Mouse (Mus musculus): ENCODE measurements around the gene H2-T22. TPM values are rescaled to one million over a fixed set of nuclear protein-coding genes. Genes with fewer than 3 reads are reported as not detected.
A peak's percentile ranks its signal among the peaks of the same experiment; 100 is the strongest.
"Not testable (repeated sequence)": the region's sequence is repeated elsewhere in the genome, so short reads cannot be mapped to it uniquely, and the experiment has no call there.

The H2-T22 gene
- total and polyA plus RNA-seq, 3 experiments: 5.7 to 20.0 (median 12.0) TPM

DNA sequence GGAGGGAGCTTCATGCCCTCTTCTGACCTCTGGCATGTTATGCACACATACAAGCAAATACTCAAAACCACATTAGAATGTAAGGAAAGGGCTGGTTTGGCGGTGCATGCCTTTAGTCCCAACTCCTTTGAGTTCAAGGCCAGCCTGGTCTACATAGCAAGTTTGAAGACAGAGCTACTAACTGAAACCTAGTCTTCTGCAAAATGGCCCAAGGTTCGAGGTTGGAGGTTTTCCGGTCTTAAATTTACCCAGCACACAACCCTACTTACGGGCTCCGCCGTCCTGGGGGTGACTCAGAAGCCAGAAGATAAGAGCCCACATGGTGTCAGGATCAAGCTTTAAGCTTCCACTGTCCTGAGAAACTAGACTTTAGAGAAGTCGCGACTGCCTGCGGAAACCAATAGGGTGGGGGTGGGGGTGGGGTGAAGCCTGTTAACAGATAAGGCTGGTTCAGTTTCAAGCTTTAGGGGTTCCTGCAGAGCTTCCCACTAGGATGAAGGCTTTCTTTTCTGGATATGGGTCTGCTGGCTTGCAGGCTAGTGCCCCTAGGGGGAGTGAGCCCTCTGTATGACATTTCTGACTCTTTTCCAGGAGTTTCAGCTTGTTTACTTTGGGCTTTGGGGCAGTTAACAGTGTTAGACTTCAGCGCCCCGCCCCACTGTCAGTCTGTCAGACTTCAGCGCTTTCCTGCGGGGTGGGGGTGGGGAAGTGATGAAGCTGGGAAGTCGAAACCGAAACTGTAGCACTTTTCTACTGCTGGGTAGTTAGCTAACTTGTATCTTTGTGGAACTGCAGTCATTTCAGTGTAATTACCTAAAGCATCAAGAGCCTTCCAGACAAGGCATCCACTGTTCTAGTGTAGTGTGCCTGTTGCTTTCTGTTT, 22.1 kb downstream of the H2-T22 start, which contains the start of gene H2-T24:
Gene H2-T24, minus strand, starts transcription at position 370 of the 883 bp plus-strand sequence.
- no peaks in the 10 kb centered on the region for H3K27me3 ChIP-seq (ENCODE audit: insufficient read depth, low read length)
- peak within 1 kb of the TSS; percentile 56 for H3K4me3 ChIP-seq (ENCODE audit: low read depth, low read length)
- H3K9me3 ChIP-seq (replicated peaks): peaks cover 19% of the 10 kb centered on the region
- DNase-seq (ENCODE audit: low spot score): no peak
- peaks cover 85% of the 10 kb centered on the region for H3K36me3 ChIP-seq (replicated peaks)
- no peak for TF ChIP-seq TAL1 (conservative IDR thresholded peaks at IDR 0.05; ENCODE audit: low read depth, low read length)
- no peak for TF ChIP-seq CTCF (IDR thresholded peaks at IDR 0.05; ENCODE audit: low read depth, low read length)
- no peak for TF ChIP-seq GATA2 (IDR thresholded peaks at IDR 0.05; ENCODE audit: borderline replicate concordance, low read depth, low read length)
- TF ChIP-seq POLR2AphosphoS5 (IDR thresholded peaks at IDR 0.05; ENCODE audit: insufficient replicate concordance, low read depth, low read length): no peak
- no peak for TF ChIP-seq GATA1 (IDR thresholded peaks at IDR 0.05; ENCODE audit: borderline replicate concordance, low read length)
- ATAC-seq (ENCODE audit: extremely low read depth, insufficient number of reproducible peaks, low FRiP score, poor library complexity, severe bottlenecking): peak; percentile 52; the same call in 1 of the 2 replicates
- peaks cover 81% of the 10 kb centered on the region for H3K4me1 ChIP-seq (ENCODE audit: insufficient read depth, low read depth, low read length)

DNA sequence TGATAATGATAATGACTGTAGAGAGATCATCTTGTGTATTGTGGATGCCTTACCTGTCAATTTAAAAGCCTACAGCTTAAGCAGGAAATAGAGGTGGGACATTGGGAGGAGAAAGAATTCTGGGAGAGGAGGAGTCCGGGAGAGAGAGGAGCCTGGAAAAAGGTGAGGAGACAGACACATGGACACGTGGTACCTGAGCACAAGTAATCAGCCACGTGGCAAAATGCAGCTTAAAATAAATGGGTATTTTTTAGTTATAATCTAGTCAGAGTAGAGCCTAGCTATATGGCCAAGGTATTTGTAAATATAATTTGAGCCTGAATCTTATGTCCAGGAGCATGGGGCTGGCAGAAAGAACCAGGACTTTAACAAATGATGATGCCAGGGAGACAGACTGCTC, 23.0 kb downstream of the H2-T22 start:
- ATAC-seq (ENCODE audit: extremely low read depth, insufficient number of reproducible peaks, low FRiP score, poor library complexity, severe bottlenecking): no peak
- peaks cover 16% of the 10 kb centered on the region for H3K9me3 ChIP-seq (replicated peaks)
- no peaks in the 10 kb centered on the region for H3K27me3 ChIP-seq (ENCODE audit: insufficient read depth, low read length)
- TF ChIP-seq GATA1 (IDR thresholded peaks at IDR 0.05; ENCODE audit: borderline replicate concordance, low read length) (no peak), TAL1 (conservative IDR thresholded peaks at IDR 0.05; ENCODE audit: low read depth, low read length) (no peak), CTCF (IDR thresholded peaks at IDR 0.05; ENCODE audit: low read depth, low read length) (no peak), POLR2AphosphoS5 (IDR thresholded peaks at IDR 0.05; ENCODE audit: insufficient replicate concordance, low read depth, low read length) (no peak), GATA2 (IDR thresholded peaks at IDR 0.05; ENCODE audit: borderline replicate concordance, low read depth, low read length) (no peak)
- H3K36me3 ChIP-seq (replicated peaks): peaks cover 85% of the 10 kb centered on the region
- DNase-seq (ENCODE audit: low spot score): no peak
- H3K4me3 ChIP-seq (ENCODE audit: low read depth, low read length): peak overlapping the region; percentile 56; the same call in 1 of the 2 replicates
- peaks cover 83% of the 10 kb centered on the region for H3K4me1 ChIP-seq (ENCODE audit: insufficient read depth, low read depth, low read length)

DNA sequence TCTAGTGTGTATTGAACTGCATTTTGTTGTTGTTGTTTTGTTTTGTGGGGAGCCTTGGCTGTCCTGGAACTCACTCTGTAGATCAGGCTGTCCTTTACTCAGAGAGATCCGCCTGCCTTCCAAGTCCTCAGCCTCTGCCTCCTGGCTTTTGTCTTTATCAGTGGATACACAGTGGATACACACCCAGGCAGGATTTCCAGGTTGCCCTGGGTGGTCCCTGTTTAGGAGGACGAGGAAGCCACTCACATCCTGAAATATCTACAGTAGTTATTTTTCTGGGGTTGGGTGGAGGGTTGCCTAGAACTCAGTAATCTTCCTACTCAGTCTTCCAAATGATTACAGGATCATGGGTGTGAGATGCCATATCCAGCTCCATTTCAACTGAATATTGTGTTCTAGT, 23.6 kb downstream of the H2-T22 start:
- Histone ChIP-seq H3K36me3 (replicated peaks) (peaks cover 85% of the 10 kb centered on the region), H3K4me1 (ENCODE audit: insufficient read depth, low read depth, low read length) (peaks cover 83% of the 10 kb centered on the region), H3K9me3 (replicated peaks) (peaks cover 16% of the 10 kb centered on the region), H3K27me3 (ENCODE audit: insufficient read depth, low read length) (no peaks in the 10 kb centered on the region), H3K4me3 (ENCODE audit: low read depth, low read length) (no peak overlapping the region; the same call in 1 of the 2 replicates)
- DNase-seq (ENCODE audit: low spot score) (no peak), ATAC-seq (ENCODE audit: extremely low read depth, insufficient number of reproducible peaks, low FRiP score, poor library complexity, severe bottlenecking) (no peak)
- TF ChIP-seq GATA1 (IDR thresholded peaks at IDR 0.05; ENCODE audit: borderline replicate concordance, low read length): no peak
- no peak for TF ChIP-seq TAL1 (conservative IDR thresholded peaks at IDR 0.05; ENCODE audit: low read depth, low read length)
- TF ChIP-seq CTCF (IDR thresholded peaks at IDR 0.05; ENCODE audit: low read depth, low read length): no peak
- no peak for TF ChIP-seq POLR2AphosphoS5 (IDR thresholded peaks at IDR 0.05; ENCODE audit: insufficient replicate concordance, low read depth, low read length)
- no peak for TF ChIP-seq GATA2 (IDR thresholded peaks at IDR 0.05; ENCODE audit: borderline replicate concordance, low read depth, low read length)

DNA sequence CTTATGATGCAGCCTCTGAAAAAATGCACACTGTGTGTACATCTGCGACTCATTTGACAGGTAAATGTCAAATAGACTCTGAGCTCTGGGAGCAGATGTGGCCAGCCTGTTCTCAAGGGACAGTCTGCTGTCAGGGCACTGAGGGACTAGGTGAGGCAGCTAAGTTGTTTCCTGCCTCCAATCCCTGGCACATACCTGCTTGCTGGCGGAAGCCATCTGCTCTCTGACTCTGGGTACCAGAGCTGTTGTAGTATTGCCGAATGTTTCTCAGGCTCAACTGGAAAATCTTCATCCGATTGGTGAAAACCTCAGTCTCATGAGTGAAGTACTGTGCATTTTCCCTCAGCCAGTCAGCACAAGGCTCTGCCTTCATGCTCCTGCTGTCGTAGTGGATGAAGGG, 25.5 kb downstream of the H2-T22 start:
- no peak for ATAC-seq (ENCODE audit: extremely low read depth, insufficient number of reproducible peaks, low FRiP score, poor library complexity, severe bottlenecking)
- Histone ChIP-seq H3K4me1 (ENCODE audit: insufficient read depth, low read depth, low read length) (peaks cover 65% of the 10 kb centered on the region), H3K9me3 (replicated peaks) (peaks cover 14% of the 10 kb centered on the region), H3K4me3 (ENCODE audit: low read depth, low read length) (no peak overlapping the region), H3K27me3 (ENCODE audit: insufficient read depth, low read length) (no peaks in the 10 kb centered on the region), H3K36me3 (replicated peaks) (peaks cover 70% of the 10 kb centered on the region)
- TF ChIP-seq TAL1 (conservative IDR thresholded peaks at IDR 0.05; ENCODE audit: low read depth, low read length) (no peak), POLR2AphosphoS5 (IDR thresholded peaks at IDR 0.05; ENCODE audit: insufficient replicate concordance, low read depth, low read length) (no peak), GATA1 (IDR thresholded peaks at IDR 0.05; ENCODE audit: borderline replicate concordance, low read length) (no peak), CTCF (IDR thresholded peaks at IDR 0.05; ENCODE audit: low read depth, low read length) (no peak), GATA2 (IDR thresholded peaks at IDR 0.05; ENCODE audit: borderline replicate concordance, low read depth, low read length) (no peak)
- no peak for DNase-seq (ENCODE audit: low spot score)

DNA sequence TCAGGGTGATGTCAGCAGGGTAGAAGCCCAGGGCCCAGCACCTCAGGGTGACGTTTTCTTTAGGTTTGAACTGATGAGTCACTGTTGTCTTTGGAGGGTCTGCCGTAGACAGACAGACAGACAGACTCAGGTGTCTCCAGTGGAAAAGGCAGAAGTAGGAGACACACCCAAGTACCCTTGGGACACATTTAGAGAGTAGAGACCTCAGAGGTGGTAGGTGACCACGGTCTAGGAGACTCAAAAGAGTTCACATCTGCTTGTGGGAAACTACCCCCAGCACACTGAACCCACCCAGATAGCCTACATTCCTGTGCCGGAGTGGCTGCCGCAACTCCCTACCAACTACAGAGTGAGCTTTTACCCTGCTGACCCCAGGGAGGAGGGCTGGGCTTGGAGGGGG, 27.6 kb downstream of the H2-T22 start:
- TF ChIP-seq POLR2AphosphoS5 (IDR thresholded peaks at IDR 0.05; ENCODE audit: insufficient replicate concordance, low read depth, low read length): no peak
- TF ChIP-seq TAL1 (conservative IDR thresholded peaks at IDR 0.05; ENCODE audit: low read depth, low read length): no peak
- TF ChIP-seq GATA1 (IDR thresholded peaks at IDR 0.05; ENCODE audit: borderline replicate concordance, low read length): no peak
- no peak for TF ChIP-seq CTCF (IDR thresholded peaks at IDR 0.05; ENCODE audit: low read depth, low read length)
- no peak for TF ChIP-seq GATA2 (IDR thresholded peaks at IDR 0.05; ENCODE audit: borderline replicate concordance, low read depth, low read length)
- H3K9me3 ChIP-seq (replicated peaks): no peaks in the 10 kb centered on the region; the same call in 1 of the 2 replicates
- no peak overlapping the region for H3K4me3 ChIP-seq (ENCODE audit: low read depth, low read length)
- no peaks in the 10 kb centered on the region for H3K27me3 ChIP-seq (ENCODE audit: insufficient read depth, low read length)
- no peak for DNase-seq (ENCODE audit: low spot score)
- H3K4me1 ChIP-seq (ENCODE audit: insufficient read depth, low read depth, low read length): peaks cover 48% of the 10 kb centered on the region
- ATAC-seq (ENCODE audit: extremely low read depth, insufficient number of reproducible peaks, low FRiP score, poor library complexity, severe bottlenecking): no peak
- peaks cover 52% of the 10 kb centered on the region for H3K36me3 ChIP-seq (replicated peaks)

DNA sequence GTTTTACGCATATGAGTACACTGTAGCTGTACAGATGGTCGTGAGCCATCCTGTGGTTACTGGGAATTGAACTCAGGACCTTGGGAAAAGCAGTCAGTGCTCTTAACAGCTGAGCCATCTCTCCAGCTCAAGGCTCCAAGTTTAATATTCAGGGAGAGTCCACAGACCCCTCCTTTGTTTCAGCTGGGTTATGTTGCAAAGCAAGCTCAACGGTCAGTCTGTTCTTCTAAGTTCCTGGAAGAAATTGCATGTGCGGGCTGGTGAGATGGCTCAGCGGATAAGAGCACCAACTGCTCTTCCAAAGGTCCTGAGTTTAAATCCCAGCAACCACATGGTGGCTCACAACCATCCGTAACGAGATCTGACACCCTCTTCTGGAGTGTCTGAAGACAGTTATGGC, 38.1 kb downstream of the H2-T22 start:
- Histone ChIP-seq H3K9me3 (replicated peaks) (peaks cover 30% of the 10 kb centered on the region), H3K36me3 (replicated peaks) (peaks cover 62% of the 10 kb centered on the region), H3K4me1 (ENCODE audit: insufficient read depth, low read depth, low read length) (peaks cover 68% of the 10 kb centered on the region)
- not testable (repeated sequence) for H3K4me3 ChIP-seq (ENCODE audit: low read depth, low read length); DNase-seq (ENCODE audit: low spot score); ATAC-seq (ENCODE audit: extremely low read depth, insufficient number of reproducible peaks, low FRiP score, poor library complexity, severe bottlenecking); H3K27me3 ChIP-seq (ENCODE audit: insufficient read depth, low read length)
